Mouse (Mus musculus): Measurements from ENCODE around the gene Rmi1.
"Not testable (repeated sequence)": the region's sequence is repeated elsewhere in the genome, so short reads cannot be mapped to it uniquely, and the experiment has no call there.

Gene Rmi1

GRCm38 (mm10) chr13:58402003-58402743, at the start of gene Rmi1:
Gene Rmi1, plus strand, starts transcription at chr13:58402248.
- DNase-seq: peak; percentile 99

- no peak for DNase-seq
Measured at GRCm38 (mm10) chr13:58352996-58353395, 49.1 kb upstream of the Rmi1 start.

DNA sequence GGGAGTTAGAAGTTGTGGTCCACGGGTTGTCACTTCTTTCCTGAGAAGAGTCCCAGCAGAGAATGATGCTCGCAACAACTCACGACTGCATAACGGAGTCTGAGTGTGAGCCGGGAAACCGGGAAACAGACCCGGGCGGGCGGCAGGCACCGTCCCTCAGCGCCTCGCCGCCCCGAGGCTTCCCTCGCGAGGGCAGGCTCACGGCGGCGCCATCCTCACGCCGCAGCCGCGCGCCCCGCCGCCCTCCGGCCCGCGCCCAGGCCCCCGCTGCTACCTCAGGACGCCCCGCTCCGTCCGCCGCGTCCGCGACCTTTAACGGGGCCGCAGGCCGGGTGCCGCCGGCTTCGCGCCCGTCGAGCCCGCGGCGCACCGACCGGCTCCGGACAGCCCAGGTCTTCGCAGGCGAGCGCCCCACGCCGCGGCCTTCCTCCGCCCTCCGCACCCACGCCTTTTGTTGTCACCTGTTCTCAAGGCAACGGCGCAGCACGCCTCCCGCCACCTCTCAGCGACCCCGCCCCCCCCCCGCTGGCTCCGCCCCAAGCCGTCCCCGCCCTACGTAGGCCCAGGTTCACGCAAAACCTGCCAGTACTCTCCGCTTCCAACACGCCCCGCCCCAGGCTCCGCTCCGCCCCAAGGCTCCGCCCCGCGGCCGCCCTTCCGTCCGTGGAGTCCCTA, 43.3 kb upstream of the Rmi1 start, which contains the start of gene Kif27:
Kif27 (minus strand) TSS at position 494 of the 675 bp plus-strand sequence.
- peak; percentile 93 for DNase-seq

GRCm38 (mm10) chr13:58359304-58359653, 42.8 kb upstream of the Rmi1 start:
- DNase-seq: no peak

GRCm38 (mm10) chr13:58364353-58365175, 37.5 kb upstream of the Rmi1 start:
- no peak for DNase-seq

DNA sequence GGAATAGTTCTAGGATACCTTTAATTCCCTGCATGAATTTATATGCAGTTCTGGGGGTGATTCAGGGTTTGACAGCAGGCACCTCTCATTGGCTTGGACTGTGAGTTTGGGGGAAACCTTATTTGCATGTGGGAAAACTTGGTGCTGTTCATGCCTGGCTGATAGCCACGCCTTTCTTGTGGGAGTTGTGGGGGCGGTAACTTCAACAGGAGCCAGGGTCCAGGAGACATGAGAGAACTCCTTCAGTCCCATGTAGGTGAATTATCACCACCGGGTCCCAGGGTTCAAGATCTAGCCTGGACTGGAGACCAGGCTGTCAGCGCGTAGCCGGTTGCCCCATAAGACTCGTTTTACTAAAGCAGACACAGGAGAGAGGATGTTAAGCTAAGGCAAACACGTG, 36.9 kb upstream of the Rmi1 start:
- not testable (repeated sequence) for DNase-seq

DNA sequence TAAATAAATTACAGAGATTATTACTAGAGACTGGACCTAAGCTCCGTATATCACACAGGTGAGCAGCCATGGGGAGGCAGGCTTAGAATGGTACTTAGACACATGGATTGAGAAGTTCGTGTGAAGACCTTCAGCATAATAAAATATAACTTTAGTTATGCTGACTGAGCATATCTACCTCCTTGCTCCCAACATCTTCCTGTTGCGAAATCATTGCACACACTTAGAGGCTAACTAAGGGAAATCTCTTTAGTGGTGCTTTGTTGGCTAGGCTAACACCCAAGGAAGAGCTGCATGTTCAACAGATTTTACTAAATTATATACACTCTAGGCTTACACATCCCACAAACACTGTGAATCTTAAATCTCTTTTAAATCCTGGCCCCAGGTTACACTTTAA, 35.7 kb upstream of the Rmi1 start:
- DNase-seq: no peak

- DNase-seq: no peak
Measured at GRCm38 (mm10) chr13:58367641-58368040, 34.4 kb upstream of the Rmi1 start.

- DNase-seq: no peak
Measured at GRCm38 (mm10) chr13:58368835-58369234, 33.2 kb upstream of the Rmi1 start.

GRCm38 (mm10) chr13:58372278-58373152, 29.5 kb upstream of the Rmi1 start:
- no peak for DNase-seq

- no peak for DNase-seq
Measured at GRCm38 (mm10) chr13:58373153-58373470, 28.9 kb upstream of the Rmi1 start.

DNA sequence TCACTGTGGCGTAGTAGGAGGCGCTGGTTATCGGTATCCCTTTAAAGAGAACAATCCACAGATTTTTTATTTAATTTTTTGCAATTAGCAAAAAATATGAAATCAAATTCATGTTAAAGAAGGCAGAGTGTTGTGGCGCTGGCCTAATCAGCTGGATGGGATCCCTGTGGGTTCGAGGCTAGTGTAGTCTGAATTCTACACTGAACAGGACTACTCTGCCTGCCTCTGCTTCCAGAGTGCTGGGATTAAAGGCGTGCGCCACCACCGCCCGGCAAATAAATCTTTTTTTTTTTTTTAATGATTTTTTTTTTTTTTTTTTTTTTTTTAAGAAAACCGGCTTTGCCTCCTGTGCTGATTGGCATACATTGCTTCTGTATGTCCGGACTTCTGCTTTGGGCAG, 17.7 kb upstream of the Rmi1 start:
- no peak for DNase-seq

DNA sequence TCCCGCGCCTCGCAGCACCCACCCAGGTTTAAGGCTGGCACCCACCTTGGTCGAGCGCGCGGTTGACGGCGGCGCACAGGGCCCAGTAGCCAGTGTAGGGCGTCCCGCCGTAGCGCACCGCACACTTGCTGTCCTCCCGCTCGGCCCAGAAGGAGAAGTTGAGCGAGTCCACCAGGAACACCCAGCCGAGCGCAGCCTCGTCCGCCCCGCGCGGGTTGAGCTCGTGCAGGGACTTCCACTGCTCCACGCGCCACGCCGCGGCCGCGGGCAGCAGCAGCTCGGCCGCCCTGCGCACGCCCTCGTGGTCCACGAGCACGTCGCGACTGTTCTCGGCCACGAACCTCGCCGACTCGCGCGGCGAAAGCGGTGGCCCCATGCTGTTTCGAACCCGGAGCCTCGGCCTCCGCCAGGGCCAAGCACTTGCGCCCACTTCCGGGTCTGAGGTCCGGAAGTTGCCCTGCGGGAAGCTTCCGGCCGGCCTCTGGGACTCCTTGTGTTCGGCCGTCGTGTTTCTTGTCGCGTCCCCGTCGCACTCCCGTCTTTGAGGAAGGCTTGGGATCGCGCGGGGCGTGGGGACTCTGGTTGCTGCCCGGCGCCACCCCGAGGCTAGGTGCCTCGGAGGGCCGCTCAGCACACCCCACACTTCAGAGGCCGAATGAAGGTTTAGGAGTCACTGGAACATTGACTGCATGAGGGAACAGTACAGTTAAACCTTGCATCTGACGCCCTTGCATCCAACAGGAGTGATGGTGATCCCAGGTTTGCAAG, 17.1 kb upstream of the Rmi1 start, which contains the start of gene 2210016F16Rik:
2210016F16Rik (minus strand) TSS at position 447 of the 768 bp plus-strand sequence.
- DNase-seq: peak; percentile 87

GRCm38 (mm10) chr13:58385547-58385920, 16.5 kb upstream of the Rmi1 start:
- DNase-seq: no peak

DNA sequence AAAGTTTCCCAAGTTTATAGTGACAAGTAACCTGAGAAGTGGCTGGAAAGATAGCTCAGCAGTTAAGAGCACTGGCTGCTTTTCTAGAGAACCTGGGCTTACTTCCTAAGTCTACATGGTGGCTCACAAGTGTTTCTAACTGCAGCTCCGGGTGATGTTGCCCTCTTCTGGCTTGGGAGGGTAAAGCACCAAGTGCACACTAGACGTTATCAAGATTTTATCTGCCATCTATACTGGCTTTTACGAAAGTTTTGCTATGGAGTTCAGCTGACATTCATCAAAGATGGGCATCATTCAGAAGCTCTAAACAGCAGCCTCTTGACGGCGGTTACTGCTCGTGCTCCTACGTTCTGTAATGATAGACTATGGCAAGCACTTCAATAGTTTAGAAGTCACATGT, 14.1 kb upstream of the Rmi1 start:
- peak; percentile 79 for DNase-seq

DNA sequence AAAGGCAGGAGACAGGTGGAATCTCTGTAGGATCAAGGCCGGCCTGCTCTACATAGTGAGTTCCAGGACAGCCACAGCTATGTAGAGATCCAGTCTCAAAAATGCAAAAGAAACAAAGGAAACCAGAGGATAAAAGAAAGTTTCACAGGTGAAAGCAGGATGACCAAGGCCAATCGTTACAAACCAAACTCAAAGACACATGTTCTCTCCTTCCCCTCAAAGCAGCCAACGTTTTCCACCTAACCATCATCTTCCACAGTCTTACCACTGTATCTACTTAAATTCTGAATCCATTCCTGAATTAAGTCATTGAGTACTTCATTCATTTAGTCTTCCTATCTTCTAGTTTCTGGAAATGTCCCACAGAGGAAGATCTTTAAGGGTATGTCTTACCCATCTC, 13.7 kb upstream of the Rmi1 start:
- no peak for DNase-seq

DNA sequence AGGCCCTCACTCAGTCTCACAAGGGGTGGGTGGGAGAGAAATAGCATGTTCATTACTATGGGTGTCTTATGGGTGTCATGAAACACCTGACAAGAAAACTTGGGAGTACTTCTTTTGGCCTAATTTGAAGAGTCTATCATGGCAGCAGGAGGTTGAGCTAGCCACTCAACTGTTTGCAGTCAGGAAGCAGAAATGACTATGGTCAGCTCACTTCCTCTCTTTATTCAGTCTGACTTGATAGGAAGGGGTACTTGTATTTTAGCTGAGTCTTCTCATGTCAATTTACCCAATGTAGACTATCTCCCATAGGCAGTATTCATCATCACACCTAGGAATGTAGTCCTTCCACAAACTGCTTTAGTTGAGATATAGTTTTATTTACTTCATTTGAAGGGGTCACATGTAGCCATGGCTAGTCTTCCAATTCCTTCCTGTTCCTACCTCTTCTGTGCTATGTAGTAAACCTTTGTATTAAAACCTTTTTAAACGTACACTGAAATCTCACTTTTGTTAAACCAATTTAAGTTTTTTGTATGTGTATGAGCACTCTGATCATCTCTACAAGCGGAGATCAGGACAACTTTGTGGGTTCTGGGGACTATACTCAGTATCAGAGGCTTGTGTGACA, 12.6 kb upstream of the Rmi1 start:
- peak; percentile 12 for DNase-seq

GRCm38 (mm10) chr13:58394392-58394791, 7.7 kb upstream of the Rmi1 start:
- not testable (repeated sequence) for DNase-seq

- DNase-seq: no peak
Measured at GRCm38 (mm10) chr13:58397651-58398050, 4.4 kb upstream of the Rmi1 start.

DNA sequence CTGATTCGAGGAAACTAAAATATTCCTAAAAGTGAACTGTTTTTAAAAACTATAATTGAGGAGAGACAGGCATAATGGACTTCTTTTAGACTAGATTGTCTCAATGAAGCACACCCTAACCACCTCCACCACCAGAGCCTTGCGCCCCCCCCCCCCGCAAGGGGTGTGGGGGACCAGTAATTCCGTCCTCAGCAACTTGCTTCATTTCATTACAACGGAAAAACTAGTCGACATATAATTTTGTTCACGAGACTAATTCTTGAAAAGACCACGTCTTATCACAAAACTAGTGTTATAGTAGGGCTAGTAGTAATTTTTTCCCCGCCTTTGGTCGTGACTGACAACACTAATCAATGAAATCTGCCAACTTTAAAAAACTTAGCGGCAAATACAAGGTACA, 1.5 kb upstream of the Rmi1 start:
- DNase-seq: peak; percentile 39
